Mouse (Mus musculus): Measurements from ENCODE around the gene Ppil3.

GRCm38 (mm10) chr1:58458867-58459266 lies 13.6 kb upstream of the Ppil3 start:
- TF ChIP-seq POLR2A (IDR thresholded peaks at IDR 0.05; ENCODE audit: extremely low read depth, insufficient read depth, low read length) (no peak), CTCF (IDR thresholded peaks at IDR 0.05; ENCODE audit: low read depth, low read length) (no peak)

All from liver, adult 2 months (tissue).